Comparison of ENCODE assay signal across 12 mouse cellular contexts in genomic region chr12:111420946-111421709, GRCm38 (mm10). TPM values are rescaled to one million over a fixed set of nuclear protein-coding genes. Genes with fewer than 3 reads are reported as not detected.
DNase-seq lines count a peak whose midpoint lies in the region; ATAC-seq and TF ChIP-seq lines count a peak whose summit lies in the region.
"Had no signal": no experiment of that assay in that cellular context is flagged by ENCODE, and none has a peak within 500 bp of the region (broad histone marks: within the 10 kb centered on the region; RNA-seq: fewer than 3 reads in every experiment).

No protein-coding gene starts in this region.

- TF ChIP-seq CTCF in kidney, postnatal 0 days (IDR thresholded peaks at IDR 0.05; ENCODE audit: low read depth): no peak

- no peak overlapping the region for H3K9ac ChIP-seq in embryonic facial prominence, embryonic 13.5 days
- H3K9ac ChIP-seq in kidney, postnatal 0 days (ENCODE audit: low read depth, low read length): no peak overlapping the region
- peak overlapping the region; percentile 18 for H3K9ac ChIP-seq in liver, embryonic 11.5 days (ENCODE audit: low read depth, low read length)

- H3K27me3 ChIP-seq in embryonic facial prominence, embryonic 13.5 days: peaks cover 66% of the 10 kb centered on the region
- H3K27me3 ChIP-seq in embryonic facial prominence, embryonic 10.5 days (replicated peaks; ENCODE audit: low read depth, poor library complexity, severe bottlenecking): peaks cover 99% of the 10 kb centered on the region
- H3K27me3 ChIP-seq in kidney, postnatal 0 days (ENCODE audit: insufficient read depth, low read length): peaks cover 5% of the 10 kb centered on the region; the same call in 1 of the 2 replicates
- peaks cover 43% of the 10 kb centered on the region for H3K27me3 ChIP-seq in liver, embryonic 11.5 days (replicated peaks; ENCODE audit: control insufficient read depth, insufficient read depth, low read length)

- H3K4me1 ChIP-seq in embryonic facial prominence, embryonic 13.5 days: peaks cover 81% of the 10 kb centered on the region
- H3K4me1 ChIP-seq in embryonic facial prominence, embryonic 10.5 days: peaks cover 50% of the 10 kb centered on the region
- H3K4me1 ChIP-seq in kidney, postnatal 0 days (replicated peaks; ENCODE audit: insufficient read depth, low read length): peaks cover 8% of the 10 kb centered on the region
- peaks cover 34% of the 10 kb centered on the region for H3K4me1 ChIP-seq in liver, embryonic 11.5 days (replicated peaks; ENCODE audit: control insufficient read depth, insufficient read depth, low read length)

- ATAC-seq in embryonic facial prominence, embryonic 13.5 days (ENCODE audit: insufficient number of reproducible peaks, insufficient read depth, low FRiP score, low TSS enrichment, low read depth): no peak
- no peak for ATAC-seq in kidney, postnatal 0 days (replicated peaks; ENCODE audit: low FRiP score, low read depth)
- peak; percentile 62 for ATAC-seq in liver, embryonic 11.5 days (replicated peaks; ENCODE audit: low FRiP score)

- 43% methylated on average over 7 of the region's 7 CpGs for WGBS in embryonic facial prominence, embryonic 13.5 days
- 52% methylated on average over 7 of the region's 7 CpGs for WGBS in embryonic facial prominence, embryonic 10.5 days
- WGBS in kidney, postnatal 0 days: 41% methylated on average over 7 of the region's 7 CpGs
- 27% methylated on average over 7 of the region's 7 CpGs for WGBS in liver, embryonic 11.5 days

- no peak overlapping the region for H3K4me3 ChIP-seq in embryonic facial prominence, embryonic 13.5 days
- no peak overlapping the region for H3K4me3 ChIP-seq in embryonic facial prominence, embryonic 10.5 days
- no peak overlapping the region for H3K4me3 ChIP-seq in kidney, postnatal 0 days (replicated peaks; ENCODE audit: low read depth, low read length)
- no peak overlapping the region; the same call in 1 of the 2 replicates for H3K4me3 ChIP-seq in liver, embryonic 11.5 days (ENCODE audit: low read depth, low read length)

- peak overlapping the region; percentile 7; the same call in 1 of the 2 replicates for H3K27ac ChIP-seq in embryonic facial prominence, embryonic 13.5 days
- no peak overlapping the region for H3K27ac ChIP-seq in embryonic facial prominence, embryonic 10.5 days (replicated peaks)
- no peak overlapping the region for H3K27ac ChIP-seq in kidney, postnatal 0 days
- H3K27ac ChIP-seq in liver, embryonic 11.5 days (ENCODE audit: low read depth, low read length): peak overlapping the region; percentile 45

- no peak overlapping the region; the same call in 1 of the 2 replicates for H3K4me2 ChIP-seq in embryonic facial prominence, embryonic 13.5 days
- H3K4me2 ChIP-seq in kidney, postnatal 0 days (ENCODE audit: low read length): peak overlapping the region; percentile 18; the same call in 1 of the 2 replicates
- H3K4me2 ChIP-seq in liver, embryonic 11.5 days: peak overlapping the region; percentile 49

- no peaks in the 10 kb centered on the region for H3K9me3 ChIP-seq in embryonic facial prominence, embryonic 13.5 days
- H3K9me3 ChIP-seq in embryonic facial prominence, embryonic 10.5 days: no peaks in the 10 kb centered on the region
- H3K9me3 ChIP-seq in kidney, postnatal 0 days (replicated peaks; ENCODE audit: low read length): no peaks in the 10 kb centered on the region
- H3K9me3 ChIP-seq in liver, embryonic 11.5 days (ENCODE audit: control insufficient read depth, low read length): no peaks in the 10 kb centered on the region

- H3K36me3 ChIP-seq in embryonic facial prominence, embryonic 13.5 days: no peaks in the 10 kb centered on the region
- H3K36me3 ChIP-seq in embryonic facial prominence, embryonic 10.5 days (replicated peaks): no peaks in the 10 kb centered on the region
- H3K36me3 ChIP-seq in kidney, postnatal 0 days (ENCODE audit: insufficient read depth, low read length): no peaks in the 10 kb centered on the region
- no peaks in the 10 kb centered on the region for H3K36me3 ChIP-seq in liver, embryonic 11.5 days (ENCODE audit: control insufficient read depth, insufficient read depth, low read length)

- no peak for DNase-seq in embryonic facial prominence, embryonic 10.5 days (ENCODE audit: low spot score)
- no peak for DNase-seq in kidney, postnatal 0 days (ENCODE audit: low spot score)
- no peak for DNase-seq in kidney, postnatal 14 days
- DNase-seq in 3134 (ENCODE audit: extremely low read depth, insufficient read length, low spot score): peak; percentile 74
- no peak for DNase-seq in liver, embryonic 11.5 days (ENCODE audit: low spot score)
- DNase-seq in urinary bladder, adult 2 months (ENCODE audit: low spot score): no peak
- no peak for DNase-seq in retina, postnatal 1 day
- DNase-seq: adrenal gland, adult 8-10 months; cerebellum, adult 9-10 months; thymus, postnatal 4 days had no signal

RNA-seq across cellular contexts. Expression of gene Exoc3l4, which starts 4.3 kb away (rescaled TPM):
- polyA plus RNA-seq in embryonic facial prominence, embryonic 13.5 days (2015; fragmentation: Nextera tagmentation; extraction: Ambion mirVana): 10.2 and 12.7 TPM in 2 replicates
- 5.7 and 7.0 TPM in 2 replicates for polyA plus RNA-seq in embryonic facial prominence, embryonic 10.5 days (2016; fragmentation: Nextera tagmentation; extraction: Ambion mirVana)
- 25.4 and 25.9 TPM in 2 replicates for polyA plus RNA-seq in kidney, postnatal 0 days (2015; fragmentation: Nextera tagmentation; extraction: Ambion mirVana)
- 18.6 and 20.4 TPM in 2 replicates for polyA plus RNA-seq in liver, embryonic 11.5 days (2014; fragmentation: Nextera tagmentation; extraction: Ambion mirVana)
- 7.8 and 8.4 TPM in 2 replicates for polyA plus RNA-seq in urinary bladder, adult 2 months (2012; rRNA removed)

RNA-seq across cellular contexts. Expression of gene Lbhd2, which starts 14.5 kb away (rescaled TPM):
- 2.0 and 3.4 TPM in 2 replicates for polyA plus RNA-seq in embryonic facial prominence, embryonic 13.5 days (2015; fragmentation: Nextera tagmentation; extraction: Ambion mirVana)
- polyA plus RNA-seq in embryonic facial prominence, embryonic 10.5 days (2016; fragmentation: Nextera tagmentation; extraction: Ambion mirVana): not detected in 2 replicates
- polyA plus RNA-seq in kidney, postnatal 0 days (2015; fragmentation: Nextera tagmentation; extraction: Ambion mirVana): 12.6 and 14.3 TPM in 2 replicates
- polyA plus RNA-seq in liver, embryonic 11.5 days (2014; fragmentation: Nextera tagmentation; extraction: Ambion mirVana): 0.36 TPM in 1 of 2 replicates, not detected in the other
- 0.10 TPM in 1 of 2 replicates, not detected in the other for polyA plus RNA-seq in urinary bladder, adult 2 months (2012; rRNA removed)

RNA-seq across cellular contexts. Expression of gene Tnfaip2, which starts 21.1 kb away (rescaled TPM):
- polyA plus RNA-seq in embryonic facial prominence, embryonic 13.5 days (2015; fragmentation: Nextera tagmentation; extraction: Ambion mirVana): 8.1 and 10.6 TPM in 2 replicates
- polyA plus RNA-seq in embryonic facial prominence, embryonic 10.5 days (2016; fragmentation: Nextera tagmentation; extraction: Ambion mirVana): 3.9 and 4.0 TPM in 2 replicates
- polyA plus RNA-seq in kidney, postnatal 0 days (2015; fragmentation: Nextera tagmentation; extraction: Ambion mirVana): 34.8 and 46.7 TPM in 2 replicates
- 107 TPM in 2 replicates for polyA plus RNA-seq in liver, embryonic 11.5 days (2014; fragmentation: Nextera tagmentation; extraction: Ambion mirVana)
- polyA plus RNA-seq in urinary bladder, adult 2 months (2012; rRNA removed): 106 and 156 TPM in 2 replicates
- polyA plus RNA-seq: neural tube, embryonic 14.5 days had no signal

RNA-seq across cellular contexts. Expression of gene Cdc42bpb, which starts 43.6 kb away (rescaled TPM):
- polyA plus RNA-seq in embryonic facial prominence, embryonic 13.5 days (2015; fragmentation: Nextera tagmentation; extraction: Ambion mirVana): 33.7 and 34.6 TPM in 2 replicates
- polyA plus RNA-seq in embryonic facial prominence, embryonic 10.5 days (2016; fragmentation: Nextera tagmentation; extraction: Ambion mirVana): 32.6 and 32.7 TPM in 2 replicates
- polyA plus RNA-seq in kidney, postnatal 0 days (2015; fragmentation: Nextera tagmentation; extraction: Ambion mirVana): 27.7 and 31.6 TPM in 2 replicates
- polyA plus RNA-seq in liver, embryonic 11.5 days (2014; fragmentation: Nextera tagmentation; extraction: Ambion mirVana): 22.4 and 25.6 TPM in 2 replicates
- 143 and 148 TPM in 2 replicates for polyA plus RNA-seq in urinary bladder, adult 2 months (2012; rRNA removed)

Comparison
In these comparisons a context has a peak if more than half of its experiments do, and no peak if none do; other contexts are left out.
1. H3K27ac ChIP-seq: peak in embryonic facial prominence, embryonic 13.5 days (single experiment) and liver, embryonic 11.5 days (single experiment); none in embryonic facial prominence, embryonic 10.5 days (single experiment) and kidney, postnatal 0 days (single experiment).